Mouse (Mus musculus): ENCODE measurements around the gene Mtus2. TPM values are rescaled to one million over a fixed set of nuclear protein-coding genes. Genes with fewer than 3 reads are reported as not detected.

Gene Mtus2
- polyA plus RNA-seq, 1 experiment from 2014 or later = 50.0 TPM

- whole genome bisulfite sequencing = 85% methylated on average over 3 of the region's 3 CpGs
- H3K27me3 ChIP-seq = no peaks in the 10 kb centered on the region
- no peak overlapping the region for H3K4me2 ChIP-seq
- ATAC-seq (ENCODE audit: low read depth) = no peak
- no peak overlapping the region for H3K4me3 ChIP-seq
- H3K9ac ChIP-seq = no peak overlapping the region
- H3K36me3 ChIP-seq = no peaks in the 10 kb centered on the region
- H3K4me1 ChIP-seq (replicated peaks) = peaks cover 43% of the 10 kb centered on the region
- H3K9me3 ChIP-seq = no peaks in the 10 kb centered on the region
- 0 out of 2 replicates have a peak overlapping the region, but pooled peaks have one; percentile 46 for H3K27ac ChIP-seq (replicated peaks)
Measured at GRCm38 (mm10) chr5:148141662-148142061, 184.5 kb downstream of the Mtus2 start.

GRCm38 (mm10) chr5:148146200-148146823, 189.2 kb downstream of the Mtus2 start:
- Histone ChIP-seq H3K9me3 (peaks cover 4% of the 10 kb centered on the region; the same call in 1 of the 2 replicates), H3K27ac (replicated peaks) (peak overlapping the region; percentile 69), H3K4me1 (replicated peaks) (peaks cover 40% of the 10 kb centered on the region), H3K27me3 (no peaks in the 10 kb centered on the region), H3K4me2 (no peak overlapping the region), H3K4me3 (no peak overlapping the region), H3K36me3 (no peaks in the 10 kb centered on the region), H3K9ac (no peak overlapping the region)
- 0 out of 2 replicates have a peak, but pooled peaks have one; percentile 19 for ATAC-seq (ENCODE audit: low read depth)
- 75% methylated on average over 12 of the region's 12 CpGs for WGBS

- Histone ChIP-seq H3K27ac (replicated peaks) (peak overlapping the region; percentile 86), H3K9ac (no peak overlapping the region), H3K36me3 (no peaks in the 10 kb centered on the region), H3K4me1 (replicated peaks) (peaks cover 38% of the 10 kb centered on the region), H3K4me3 (no peak overlapping the region), H3K27me3 (no peaks in the 10 kb centered on the region), H3K4me2 (peak overlapping the region; percentile 37), H3K9me3 (peaks cover 4% of the 10 kb centered on the region; the same call in 1 of the 2 replicates)
- ATAC-seq (ENCODE audit: low read depth) = peak; percentile 38; the same call in 1 of the 2 replicates
- WGBS = 34% methylated on average over 14 of the region's 14 CpGs
Measured at GRCm38 (mm10) chr5:148151894-148152599, 194.9 kb downstream of the Mtus2 start.

- Histone ChIP-seq H3K36me3 (no peaks in the 10 kb centered on the region), H3K4me2 (peak overlapping the region; percentile 37), H3K27ac (replicated peaks) (peak overlapping the region; percentile 86), H3K27me3 (no peaks in the 10 kb centered on the region), H3K4me3 (no peak overlapping the region), H3K9ac (no peak overlapping the region), H3K9me3 (peaks cover 4% of the 10 kb centered on the region; the same call in 1 of the 2 replicates), H3K4me1 (replicated peaks) (peaks cover 37% of the 10 kb centered on the region)
- 27% methylated on average over 13 of the region's 13 CpGs for WGBS
- peak; percentile 75 for ATAC-seq (ENCODE audit: low read depth)
Measured at GRCm38 (mm10) chr5:148152600-148153402, 195.7 kb downstream of the Mtus2 start.

GRCm38 (mm10) chr5:148153403-148153713, 196.2 kb downstream of the Mtus2 start:
- peaks cover 4% of the 10 kb centered on the region; the same call in 1 of the 2 replicates for H3K9me3 ChIP-seq
- H3K4me3 ChIP-seq = no peak overlapping the region
- no peaks in the 10 kb centered on the region for H3K36me3 ChIP-seq
- peak overlapping the region; percentile 37 for H3K4me2 ChIP-seq
- 23% methylated on average over 9 of the region's 9 CpGs for WGBS
- ATAC-seq (ENCODE audit: low read depth) = no peak
- H3K9ac ChIP-seq = peak overlapping the region; percentile 38; the same call in 1 of the 2 replicates
- H3K4me1 ChIP-seq (replicated peaks) = peaks cover 37% of the 10 kb centered on the region
- no peaks in the 10 kb centered on the region for H3K27me3 ChIP-seq
- peak overlapping the region; percentile 86 for H3K27ac ChIP-seq (replicated peaks)

GRCm38 (mm10) chr5:148154727-148155126, 197.6 kb downstream of the Mtus2 start:
- H3K9ac ChIP-seq = no peak overlapping the region
- no peaks in the 10 kb centered on the region for H3K27me3 ChIP-seq
- no peak overlapping the region for H3K4me3 ChIP-seq
- ATAC-seq (ENCODE audit: low read depth) = no peak
- no peaks in the 10 kb centered on the region for H3K9me3 ChIP-seq
- H3K27ac ChIP-seq (replicated peaks) = no peak overlapping the region
- H3K36me3 ChIP-seq = no peaks in the 10 kb centered on the region
- H3K4me1 ChIP-seq (replicated peaks) = peaks cover 43% of the 10 kb centered on the region
- no peak overlapping the region for H3K4me2 ChIP-seq
- 90% methylated on average over 3 of the region's 3 CpGs for WGBS

- Histone ChIP-seq H3K36me3 (no peaks in the 10 kb centered on the region), H3K9ac (no peak overlapping the region), H3K4me3 (no peak overlapping the region), H3K4me1 (replicated peaks) (peaks cover 19% of the 10 kb centered on the region), H3K9me3 (no peaks in the 10 kb centered on the region), H3K27ac (replicated peaks) (peak overlapping the region; percentile 11), H3K27me3 (no peaks in the 10 kb centered on the region), H3K4me2 (no peak overlapping the region)
- no peak for ATAC-seq (ENCODE audit: low read depth)
- 57% methylated on average over 8 of the region's 8 CpGs for WGBS
Measured at GRCm38 (mm10) chr5:148159328-148159727, 202.2 kb downstream of the Mtus2 start.

GRCm38 (mm10) chr5:148160529-148161154, 203.5 kb downstream of the Mtus2 start:
- H3K4me2 ChIP-seq = no peak overlapping the region
- peaks cover 18% of the 10 kb centered on the region for H3K4me1 ChIP-seq (replicated peaks)
- WGBS = 35% methylated on average over 17 of the region's 17 CpGs
- no peak overlapping the region for H3K4me3 ChIP-seq
- no peaks in the 10 kb centered on the region for H3K36me3 ChIP-seq
- no peak overlapping the region for H3K9ac ChIP-seq
- ATAC-seq (ENCODE audit: low read depth) = peak; percentile 79
- H3K9me3 ChIP-seq = no peaks in the 10 kb centered on the region
- H3K27me3 ChIP-seq = no peaks in the 10 kb centered on the region
- peak overlapping the region; percentile 30 for H3K27ac ChIP-seq (replicated peaks)

- ATAC-seq (ENCODE audit: low read depth) = no peak
Measured at GRCm38 (mm10) chr5:148165111-148165510, 208.0 kb downstream of the Mtus2 start.

GRCm38 (mm10) chr5:148175091-148175490, 218.0 kb downstream of the Mtus2 start:
- Histone ChIP-seq H3K9ac (no peak overlapping the region), H3K4me1 (replicated peaks) (peaks cover 26% of the 10 kb centered on the region), H3K4me2 (no peak overlapping the region), H3K27ac (replicated peaks) (no peak overlapping the region), H3K27me3 (no peaks in the 10 kb centered on the region), H3K4me3 (no peak overlapping the region), H3K9me3 (0 out of 2 replicates have a peak, but pooled peaks cover 2% of the 10 kb centered on the region), H3K36me3 (no peaks in the 10 kb centered on the region)
- no peak for ATAC-seq (ENCODE audit: low read depth)
- 52% methylated on average over 4 of the region's 4 CpGs for WGBS

More at GRCm38 (mm10) chr5:148165111-148165510, 208.0 kb downstream of the Mtus2 start:
- Histone ChIP-seq H3K4me1 (replicated peaks) (peaks cover 8% of the 10 kb centered on the region), H3K4me2 (no peak overlapping the region), H3K9ac (no peak overlapping the region), H3K27ac (replicated peaks) (no peak overlapping the region), H3K27me3 (no peaks in the 10 kb centered on the region), H3K4me3 (no peak overlapping the region), H3K9me3 (no peaks in the 10 kb centered on the region), H3K36me3 (no peaks in the 10 kb centered on the region)
- WGBS = 94% methylated on average over 1 of the region's 1 CpGs

GRCm38 (mm10) chr5:148175742-148176426, 218.8 kb downstream of the Mtus2 start:
- 0 out of 2 replicates have a peak, but pooled peaks have one; percentile 54 for ATAC-seq (ENCODE audit: low read depth)
- H3K9me3 ChIP-seq = 0 out of 2 replicates have a peak, but pooled peaks cover 2% of the 10 kb centered on the region
- no peak overlapping the region for H3K9ac ChIP-seq
- no peaks in the 10 kb centered on the region for H3K36me3 ChIP-seq
- 39% methylated on average over 4 of the region's 4 CpGs for WGBS
- peaks cover 34% of the 10 kb centered on the region for H3K4me1 ChIP-seq (replicated peaks)
- no peaks in the 10 kb centered on the region for H3K27me3 ChIP-seq
- no peak overlapping the region for H3K4me3 ChIP-seq
- H3K27ac ChIP-seq (replicated peaks) = 0 out of 2 replicates have a peak overlapping the region, but pooled peaks have one; percentile 23
- no peak overlapping the region for H3K4me2 ChIP-seq
